Mouse (Mus musculus): ENCODE data around the gene Vmn1r234. TPM values are rescaled to one million over a fixed set of nuclear protein-coding genes. Genes with fewer than 3 reads are reported as not detected.
"Not testable (repeated sequence)": the region's sequence is repeated elsewhere in the genome, so short reads cannot be mapped to it uniquely, and the experiment has no call there.

Gene Vmn1r234
- not detected for total RNA-seq (2021)
- long read RNA-seq, experiment 1, result 0 reads
- long read RNA-seq, experiment 2, result 0 reads

- DNase-seq (ENCODE audit: low spot score in 2 of 2), result no peak
Measured at GRCm38 (mm10) chr17:21225787-21226186, at the start of gene Vmn1r234. Gene Vmn1r234, plus strand, starts transcription at chr17:21226087.

DNA sequence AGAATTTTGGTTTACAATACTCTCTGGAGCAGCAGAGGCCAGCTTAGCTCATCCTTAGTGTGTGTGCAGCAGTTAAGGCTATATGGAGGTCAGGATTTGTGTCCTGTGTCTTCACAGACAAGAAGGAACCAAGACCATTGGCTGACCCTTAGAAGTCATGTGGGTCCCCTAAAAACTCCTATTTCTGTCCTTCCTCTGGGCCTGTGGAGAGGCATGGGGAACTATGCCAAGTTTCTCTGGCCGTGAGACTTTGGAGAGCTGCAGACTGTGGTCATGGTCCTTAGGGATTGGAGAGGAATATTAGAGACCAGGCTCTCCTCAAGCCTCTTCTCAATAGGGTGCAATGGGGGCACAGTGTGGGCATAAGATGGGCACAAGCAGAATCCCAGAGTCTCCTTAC is 14.8 kb upstream of the Vmn1r234 start:
- DNase-seq (ENCODE audit: low spot score in 2 of 2), result not testable (repeated sequence)

DNA sequence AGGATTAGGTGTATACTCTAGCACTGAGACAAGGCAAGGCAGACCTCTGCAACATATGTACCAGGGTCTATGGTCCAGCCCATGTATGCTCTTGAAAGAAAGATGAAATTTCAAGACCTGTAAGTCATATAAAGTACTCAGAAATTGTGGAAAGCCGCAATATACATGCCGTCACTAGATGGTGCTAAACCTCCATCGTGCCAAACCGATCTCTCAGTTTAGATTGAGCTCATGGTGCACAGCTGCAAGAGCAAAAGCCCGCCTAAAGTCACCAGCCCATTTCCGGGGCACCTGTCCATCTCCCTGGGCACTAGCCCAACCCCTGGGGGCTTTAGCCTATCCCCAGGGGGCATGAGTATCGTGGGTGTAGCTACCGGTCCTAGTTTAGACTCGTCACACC is 5.8 kb downstream of the Vmn1r234 start:
- peak in 1 of 2 experiments; percentile 15 for DNase-seq (ENCODE audit: low spot score in 2 of 2)

- no peak for DNase-seq (ENCODE audit: low spot score in 2 of 2)
Measured at GRCm38 (mm10) chr17:21256111-21256510, 30.2 kb downstream of the Vmn1r234 start, which contains the start of gene Vmn1r235. Gene Vmn1r235, plus strand, starts transcription at chr17:21256411.

GRCm38 (mm10) chr17:21272103-21272502 is 46.2 kb downstream of the Vmn1r234 start:
- no peak for DNase-seq (ENCODE audit: low spot score in 2 of 2)

- DNase-seq (ENCODE audit: low spot score in 2 of 2), result no peak
Measured at GRCm38 (mm10) chr17:21282642-21283041, 56.8 kb downstream of the Vmn1r234 start, which contains the start of gene Vmn1r236. Gene Vmn1r236, plus strand, starts transcription at chr17:21282942.

- DNase-seq (ENCODE audit: low spot score in 2 of 2), result no peak
Measured at GRCm38 (mm10) chr17:21284395-21284794, 58.5 kb downstream of the Vmn1r234 start.

Small RNAs within 50 kb of the gene (microRNA-seq; reads per million reads assigned to microRNA genes)
- not detected for gene Gm26384

Other genes starting within 250 kb of the Vmn1r234 start
- gene Vmn1r233, start 229.6 kb upstream of the Vmn1r234 start, total RNA-seq (2021), result not detected
- 10 to 100 TPM; 16.3 to 19.8 TPM for gene Zfp160, start 217.2 kb upstream of the Vmn1r234 start, total RNA-seq (2021)
- not detected for gene Vmn1r235, start 30.3 kb downstream of the Vmn1r234 start, total RNA-seq (2021)
- gene Vmn1r236, start 56.9 kb downstream of the Vmn1r234 start, total RNA-seq (2021), result not detected
- not detected for gene Vmn1r237, start 85.8 kb downstream of the Vmn1r234 start, total RNA-seq (2021)
- 1 to 10 TPM in 1 of 2 experiments, under 1 TPM in 1; 0.88 to 1.1 TPM for gene Zfp677, start 157.7 kb downstream of the Vmn1r234 start, total RNA-seq (2021)
- gene Zfp54, start 197.1 kb downstream of the Vmn1r234 start, total RNA-seq (2021), result 1 to 10 TPM in 1 of 2 experiments, under 1 TPM in 1; 0.91 to 1.1 TPM
- gene Zfp51, start 224.3 kb downstream of the Vmn1r234 start, total RNA-seq (2021), result 1 to 10 TPM; 4.9 to 5.6 TPM